Mouse (Mus musculus) lung, postnatal 14 days (tissue): ENCODE results near the gene Sptlc2.
A peak's percentile ranks its signal among the peaks of the same experiment; 100 is the strongest.
"Not testable (repeated sequence)": the region's sequence is repeated elsewhere in the genome, so short reads cannot be mapped to it uniquely, and the experiment has no call there.

ENCODE experiments used
- DNase-seq: peaks from one replicate; pipeline ENCODE4 v3.0.0; 2021

Sptlc2 gene

GRCm38 (mm10) chr12:87328025-87328424 lies 60.1 kb downstream of the Sptlc2 start:
- DNase-seq: no peak

DNA sequence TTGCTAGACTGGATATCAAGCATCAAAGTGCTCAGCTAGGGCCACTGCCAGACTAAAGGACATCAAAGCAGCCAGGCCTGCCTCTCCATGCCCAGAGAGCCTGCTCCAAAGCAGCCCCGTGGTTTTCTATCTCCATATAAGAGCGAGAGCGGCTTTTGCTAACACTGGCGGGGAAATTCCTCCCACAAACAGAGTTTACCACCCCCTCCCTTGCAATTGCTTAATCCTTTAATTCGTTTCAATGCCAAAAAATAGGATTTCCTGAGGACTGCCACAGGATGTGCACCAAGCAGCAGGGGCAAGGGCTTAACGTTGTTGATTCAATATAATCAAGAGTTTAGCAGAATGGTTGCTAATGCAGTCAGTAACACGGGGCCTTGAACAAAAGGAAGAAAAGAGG lies 60.5 kb downstream of the Sptlc2 start:
- DNase-seq: no peak

GRCm38 (mm10) chr12:87325452-87325851 lies 62.7 kb downstream of the Sptlc2 start:
- no peak for DNase-seq

- no peak for DNase-seq
These were observed 68.9 kb downstream of the Sptlc2 start for GRCm38 (mm10) chr12:87319229-87319628.

- DNase-seq: no peak
These were observed 70.2 kb downstream of the Sptlc2 start for GRCm38 (mm10) chr12:87317951-87318350.

DNA sequence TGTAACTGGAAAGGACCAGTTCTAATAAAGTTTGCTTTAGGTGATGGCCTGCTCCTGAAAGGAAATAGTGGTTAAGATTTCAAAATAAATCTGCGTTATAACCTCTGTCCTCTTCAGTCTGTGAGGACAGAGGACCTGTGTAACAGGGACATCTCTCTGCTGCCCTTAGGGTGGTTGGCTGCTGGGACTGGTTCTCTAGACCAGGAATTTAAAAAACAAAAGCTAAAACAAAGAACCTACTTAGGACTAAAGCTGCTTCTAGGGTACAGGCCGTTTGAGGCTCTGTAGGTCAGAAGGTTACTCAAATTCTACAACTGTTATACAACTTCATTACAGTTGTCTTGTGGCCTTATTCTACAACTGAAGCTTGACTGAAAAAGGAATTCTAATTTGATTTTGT lies 75.1 kb downstream of the Sptlc2 start:
- no peak for DNase-seq

DNA sequence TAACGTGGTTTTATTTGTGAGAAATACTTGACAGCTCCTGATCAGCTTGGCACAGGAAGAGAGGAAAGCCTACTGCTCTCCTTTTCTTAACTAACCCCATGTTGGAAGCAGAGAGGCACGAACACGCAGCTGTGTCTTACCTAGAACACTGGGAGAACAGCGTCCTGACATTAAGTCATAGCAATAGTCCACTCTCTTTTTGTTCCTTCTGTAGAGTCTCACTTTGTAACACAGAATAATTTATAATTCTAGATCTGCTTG lies 81.6 kb downstream of the Sptlc2 start:
- DNase-seq: not testable (repeated sequence)

DNA sequence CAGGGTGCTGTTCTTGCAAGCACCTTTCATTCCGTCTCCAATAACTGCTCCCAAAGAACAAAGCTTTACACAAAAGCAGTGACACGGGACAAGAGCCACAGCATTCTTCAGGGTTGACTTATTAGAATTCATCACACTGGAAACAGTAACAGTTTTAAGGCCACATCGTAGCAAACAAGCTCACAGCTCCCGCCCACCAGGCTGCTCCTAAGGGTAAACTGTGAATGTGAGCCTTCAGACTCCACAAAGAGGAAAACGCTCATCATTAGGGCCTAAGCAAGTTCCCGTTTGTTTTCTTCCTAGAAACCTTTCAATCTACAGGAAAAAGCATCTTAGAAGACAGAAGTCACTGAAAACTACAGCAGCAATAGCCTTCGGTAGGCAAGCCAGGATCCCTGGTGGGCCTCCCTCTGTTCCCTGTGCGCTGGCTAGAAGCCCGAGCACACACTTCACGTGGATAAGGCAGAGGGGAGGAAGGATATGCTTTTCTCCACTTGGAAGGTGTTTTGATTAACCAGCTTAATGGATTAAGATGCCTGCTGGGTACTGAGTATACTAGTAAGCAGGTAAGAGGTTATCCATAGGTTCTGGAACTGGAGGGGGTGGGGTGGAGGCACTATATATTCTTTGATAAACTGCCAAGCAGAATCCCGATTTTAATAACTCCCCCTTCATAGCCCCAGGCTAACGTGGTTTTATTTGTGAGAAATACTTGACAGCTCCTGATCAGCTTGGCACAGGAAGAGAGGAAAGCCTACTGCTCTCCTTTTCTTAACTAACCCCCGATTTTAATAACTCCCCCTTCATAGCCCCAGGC lies 82.2 kb downstream of the Sptlc2 start:
- DNase-seq: no peak

DNA sequence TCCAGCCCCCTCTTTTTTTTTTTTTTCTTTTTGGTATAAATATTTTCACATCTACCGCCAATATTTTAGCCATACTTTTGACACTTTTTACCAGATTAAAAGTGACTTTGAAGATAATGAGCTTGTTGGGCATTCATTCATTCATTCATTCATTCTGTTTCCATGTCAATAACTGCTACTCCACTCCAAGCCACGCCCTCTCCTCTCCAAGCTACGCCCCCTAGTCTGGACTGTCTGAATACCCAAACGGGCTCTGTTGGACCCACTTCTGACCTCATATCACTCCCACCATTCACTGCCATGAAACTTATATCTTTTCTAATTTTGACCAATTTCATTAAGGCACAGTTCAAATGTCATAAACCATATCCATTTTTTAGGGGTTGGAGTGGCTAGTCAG lies 87.0 kb downstream of the Sptlc2 start:
- no peak for DNase-seq

DNA sequence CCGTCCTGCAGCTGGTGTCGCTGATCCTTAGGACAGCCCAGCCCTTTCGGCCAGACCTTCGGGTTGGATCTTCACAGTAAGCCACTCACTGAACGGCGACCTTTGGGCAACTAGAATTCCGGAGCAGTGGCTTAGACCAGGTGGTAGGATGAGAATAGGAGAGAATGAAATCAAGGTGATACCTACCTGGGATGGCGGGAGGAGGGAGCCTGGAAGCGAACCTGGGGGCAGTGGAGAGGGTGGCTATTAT lies 87.8 kb downstream of the Sptlc2 start:
- DNase-seq: no peak

- DNase-seq: peak; percentile 41
These were observed 88.3 kb downstream of the Sptlc2 start, which contains the start of gene Ism2 for GRCm38 (mm10) chr12:87299657-87300440. Gene Ism2, minus strand, starts transcription at chr12:87299705.

DNA sequence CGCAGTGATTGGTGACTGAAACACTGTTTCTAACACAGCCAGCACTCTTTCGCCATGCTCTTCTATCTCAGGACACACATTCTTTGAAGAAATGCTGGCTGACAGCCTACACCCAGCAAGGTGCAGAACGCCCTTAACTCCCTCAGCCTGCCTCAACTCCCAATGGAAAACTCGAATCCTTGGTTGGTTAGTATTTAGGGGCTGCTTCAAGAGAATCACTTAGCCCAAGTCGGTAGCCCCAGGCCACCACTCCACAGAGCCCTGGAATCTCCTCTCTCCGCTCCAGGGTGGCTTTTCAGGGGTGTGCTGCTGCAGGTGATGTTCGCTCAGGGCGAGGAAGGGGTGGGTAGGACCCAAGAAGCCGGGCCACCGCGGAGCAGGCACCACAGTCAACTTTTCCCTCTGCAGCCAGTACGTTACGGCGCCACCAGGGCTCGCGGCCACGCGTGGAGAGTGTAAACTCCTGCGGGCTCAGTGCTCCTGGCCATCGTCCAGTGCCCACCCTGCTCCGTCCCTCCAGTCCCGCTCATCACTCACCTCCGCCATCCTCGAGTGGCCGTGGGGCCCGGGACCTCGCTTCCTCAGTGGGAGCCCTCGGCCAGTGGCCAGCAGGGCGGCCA lies 89.0 kb downstream of the Sptlc2 start:
- DNase-seq: no peak

- DNase-seq: no peak
These were observed 94.2 kb downstream of the Sptlc2 start for GRCm38 (mm10) chr12:87293934-87294333.

- no peak for DNase-seq
These were observed 99.1 kb downstream of the Sptlc2 start for GRCm38 (mm10) chr12:87289100-87289499.

GRCm38 (mm10) chr12:87284726-87285125 lies 103.4 kb downstream of the Sptlc2 start:
- DNase-seq: peak; percentile 40

GRCm38 (mm10) chr12:87284268-87284667 lies 103.9 kb downstream of the Sptlc2 start:
- no peak for DNase-seq

GRCm38 (mm10) chr12:87283706-87284105 lies 104.4 kb downstream of the Sptlc2 start:
- DNase-seq: no peak

DNA sequence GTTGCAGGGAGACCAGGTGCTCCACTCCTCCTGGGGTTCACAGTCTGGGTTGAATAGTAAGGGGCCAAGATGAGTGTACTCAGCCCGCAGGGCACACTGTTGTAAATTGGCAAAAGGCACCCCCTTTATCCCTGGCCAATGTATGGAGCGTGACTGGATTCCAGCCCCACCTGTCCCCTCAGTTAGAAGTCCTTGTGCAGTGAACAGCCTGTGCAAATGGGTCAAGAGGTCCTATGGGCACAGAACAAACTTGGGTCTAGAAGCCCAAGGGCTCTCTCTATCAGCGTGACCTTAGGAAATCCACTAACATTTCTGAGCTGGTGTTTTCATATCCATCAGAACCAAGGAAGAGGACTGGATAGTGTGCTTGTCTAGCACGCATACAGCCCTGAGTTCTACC lies 105.4 kb downstream of the Sptlc2 start:
- no peak for DNase-seq

- no peak for DNase-seq
These were observed 106.4 kb downstream of the Sptlc2 start for GRCm38 (mm10) chr12:87281766-87282165.

DNA sequence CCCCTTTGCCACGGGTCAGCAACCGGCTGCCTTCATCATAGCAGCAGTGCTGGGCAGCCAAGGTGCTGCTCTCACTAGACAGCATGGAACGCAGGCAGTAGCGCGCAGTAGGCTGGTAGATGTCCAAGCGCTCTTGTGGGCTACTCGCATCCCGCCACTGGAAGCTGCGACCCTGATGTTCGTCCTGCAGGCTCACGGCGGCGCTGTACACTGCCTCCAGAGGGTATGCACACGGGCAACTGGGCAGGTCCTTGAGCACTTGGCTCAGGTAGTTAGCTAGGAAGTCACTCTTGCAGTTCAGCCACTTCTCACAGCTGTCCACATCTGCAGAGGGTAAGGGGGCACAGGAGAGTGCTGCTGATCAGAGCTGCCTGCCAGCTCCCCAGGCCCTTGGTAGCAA lies 108.3 kb downstream of the Sptlc2 start:
- DNase-seq: peak; percentile 21

- no peak for DNase-seq
These were observed 108.8 kb downstream of the Sptlc2 start for GRCm38 (mm10) chr12:87279350-87279749.

GRCm38 (mm10) chr12:87278118-87278730 lies 109.9 kb downstream of the Sptlc2 start:
- no peak for DNase-seq

- DNase-seq: not testable (repeated sequence)
These were observed 110.9 kb downstream of the Sptlc2 start for GRCm38 (mm10) chr12:87277251-87277650.
